Mouse (Mus musculus) spleen, postnatal 10 days (tissue): ENCODE data around the gene Hoxd11.

Experiments
- DNase-seq, 2 experiments: peaks; one replicate each; pipeline ENCODE4 v3.0.0; 2021 to 2022; ENCODE audit warnings: low spot score in 2 of 2

Hoxd11 gene

GRCm38 (mm10) chr2:74678891-74679595 lies at the start of gene Hoxd11:
Gene Hoxd11, plus strand, starts transcription at chr2:74679557.
- DNase-seq: no peak

GRCm38 (mm10) chr2:74635412-74635811 lies 43.9 kb upstream of the Hoxd11 start:
- DNase-seq: no peak

DNA sequence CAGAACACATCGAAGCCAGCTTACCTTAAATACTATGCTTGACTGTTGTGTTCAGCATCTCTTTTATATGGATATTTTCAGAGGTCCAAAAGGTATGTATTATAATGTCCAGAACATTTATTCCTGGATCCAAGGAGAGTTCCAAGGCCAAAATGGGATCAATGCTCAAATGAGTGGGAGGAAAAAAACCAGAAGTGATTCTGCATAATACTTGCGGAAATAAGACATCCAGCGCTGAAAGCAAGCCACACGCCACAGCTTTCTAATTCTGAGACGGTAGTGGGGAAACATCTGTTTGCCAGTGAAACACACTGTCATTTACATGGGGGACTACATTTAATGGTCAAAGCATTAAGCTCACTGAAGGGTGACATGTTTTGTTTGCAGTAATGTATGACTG lies 36.9 kb upstream of the Hoxd11 start:
- no peak for DNase-seq

- no peak for DNase-seq
These were observed 33.7 kb upstream of the Hoxd11 start for GRCm38 (mm10) chr2:74645631-74646030.

- no peak for DNase-seq
These were observed 32.1 kb upstream of the Hoxd11 start for GRCm38 (mm10) chr2:74647082-74647864.

GRCm38 (mm10) chr2:74652996-74653340 lies 26.4 kb upstream of the Hoxd11 start:
- no peak for DNase-seq

DNA sequence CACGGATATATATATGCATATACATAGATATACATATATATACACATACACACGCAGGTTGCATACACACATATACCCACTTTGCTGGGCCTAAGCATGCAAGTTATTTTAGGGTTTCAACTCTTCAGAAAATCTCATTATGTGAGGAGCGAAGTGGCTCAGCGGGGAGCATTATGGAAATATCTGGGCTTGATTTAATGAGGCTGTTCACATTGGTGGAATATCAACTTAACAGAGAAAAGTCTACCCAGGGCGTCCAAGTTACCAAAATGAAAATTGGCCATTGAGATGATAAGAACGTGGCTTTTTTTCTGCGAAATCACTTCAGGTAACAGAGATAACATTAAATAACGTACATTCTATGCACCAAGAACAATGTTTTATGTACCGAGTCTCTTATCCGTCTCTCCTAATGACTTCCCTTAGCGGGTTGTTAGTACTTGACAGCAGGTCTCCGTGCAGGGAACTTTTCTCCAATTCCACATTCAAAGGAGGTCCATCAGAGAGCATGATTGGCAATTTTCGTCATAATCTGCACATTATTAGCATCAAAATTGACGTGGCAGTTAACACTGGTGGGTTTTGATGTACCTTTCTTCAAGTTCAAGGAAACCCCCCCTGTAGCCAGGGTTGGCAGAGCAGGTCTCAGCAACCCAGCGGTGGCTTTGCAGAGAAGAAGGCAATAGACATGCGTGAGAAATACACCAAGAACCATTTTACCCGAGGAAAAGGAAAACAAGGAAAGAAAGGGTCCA lies 25.4 kb upstream of the Hoxd11 start:
- DNase-seq: no peak

DNA sequence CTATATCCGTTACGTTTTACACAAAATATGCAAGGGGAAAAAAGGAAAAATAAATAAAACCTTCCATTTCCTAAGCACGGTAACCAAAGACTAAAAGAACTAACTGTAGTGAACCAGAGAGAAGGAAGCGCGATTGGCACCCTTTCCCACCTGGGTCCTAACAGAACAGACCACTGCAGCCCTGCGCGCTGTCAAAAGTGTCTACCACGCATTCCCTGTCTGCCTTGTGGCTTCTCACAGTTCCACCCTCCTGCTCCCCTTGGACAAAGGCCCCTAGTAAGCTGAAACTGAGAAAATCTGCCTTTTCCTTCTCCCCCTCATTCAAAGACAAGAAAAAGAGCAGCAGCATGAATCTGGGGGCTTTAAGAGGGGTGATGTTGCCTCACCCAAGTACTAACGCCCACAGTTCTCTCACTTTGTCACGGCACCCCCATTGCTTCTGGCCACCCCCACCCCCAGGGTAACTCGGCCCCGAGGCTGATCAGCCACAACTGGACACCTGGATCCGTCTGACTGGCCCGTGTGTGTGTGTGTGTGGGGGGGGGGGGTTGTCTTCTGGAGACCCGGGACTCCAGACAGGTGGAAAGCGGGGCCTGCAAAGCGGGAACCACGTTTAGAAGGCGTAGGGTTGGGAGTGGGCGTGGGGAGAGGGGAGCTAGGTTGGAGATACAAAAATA lies 24.5 kb upstream of the Hoxd11 start:
- no peak for DNase-seq

GRCm38 (mm10) chr2:74655420-74655781 lies 24.0 kb upstream of the Hoxd11 start:
- peak in 1 of 2 experiments; percentile 53 for DNase-seq

- peak in 1 of 2 experiments; percentile 37 for DNase-seq
These were observed 23.3 kb upstream of the Hoxd11 start for GRCm38 (mm10) chr2:74655821-74656631.

- no peak for DNase-seq
These were observed 22.7 kb upstream of the Hoxd11 start for GRCm38 (mm10) chr2:74656632-74657021.

DNA sequence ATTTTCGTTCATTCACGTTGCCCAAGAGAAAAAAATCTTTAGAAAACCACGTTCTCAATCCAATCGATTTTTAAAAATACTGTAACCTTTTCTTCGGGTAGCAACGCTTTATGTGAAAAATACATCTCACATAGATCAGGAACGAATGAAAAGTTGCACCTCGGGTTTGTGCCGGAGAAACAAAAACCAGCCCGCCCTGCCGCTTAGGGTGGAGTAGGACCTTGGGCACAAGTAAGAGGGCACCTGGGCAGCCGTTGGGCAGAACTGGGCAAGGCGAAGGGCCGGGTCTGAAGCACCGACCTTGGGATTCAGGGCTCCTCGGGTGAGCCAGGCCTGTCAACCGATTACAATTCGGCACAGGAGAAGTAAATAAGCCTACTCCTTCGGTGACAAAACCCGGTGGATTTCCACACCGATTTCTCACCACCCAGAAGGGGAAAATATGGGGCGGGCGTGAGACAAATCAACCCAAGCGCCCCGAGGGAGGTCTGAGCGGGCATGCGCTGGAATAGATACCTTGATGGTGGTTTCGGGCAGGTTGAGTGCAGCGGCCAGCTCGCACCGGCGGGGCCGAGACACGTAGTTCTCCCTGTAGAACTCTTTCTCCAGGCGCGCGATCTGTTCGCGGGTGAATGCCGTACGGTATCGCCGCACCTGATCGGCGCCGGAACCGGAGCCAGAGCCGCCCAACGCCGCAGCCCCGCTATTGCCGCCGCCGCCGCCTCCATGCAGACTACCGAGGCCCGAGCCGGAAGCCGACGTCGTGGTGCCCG lies 21.9 kb upstream of the Hoxd11 start:
- DNase-seq: peak in 1 of 2 experiments; percentile 23

DNA sequence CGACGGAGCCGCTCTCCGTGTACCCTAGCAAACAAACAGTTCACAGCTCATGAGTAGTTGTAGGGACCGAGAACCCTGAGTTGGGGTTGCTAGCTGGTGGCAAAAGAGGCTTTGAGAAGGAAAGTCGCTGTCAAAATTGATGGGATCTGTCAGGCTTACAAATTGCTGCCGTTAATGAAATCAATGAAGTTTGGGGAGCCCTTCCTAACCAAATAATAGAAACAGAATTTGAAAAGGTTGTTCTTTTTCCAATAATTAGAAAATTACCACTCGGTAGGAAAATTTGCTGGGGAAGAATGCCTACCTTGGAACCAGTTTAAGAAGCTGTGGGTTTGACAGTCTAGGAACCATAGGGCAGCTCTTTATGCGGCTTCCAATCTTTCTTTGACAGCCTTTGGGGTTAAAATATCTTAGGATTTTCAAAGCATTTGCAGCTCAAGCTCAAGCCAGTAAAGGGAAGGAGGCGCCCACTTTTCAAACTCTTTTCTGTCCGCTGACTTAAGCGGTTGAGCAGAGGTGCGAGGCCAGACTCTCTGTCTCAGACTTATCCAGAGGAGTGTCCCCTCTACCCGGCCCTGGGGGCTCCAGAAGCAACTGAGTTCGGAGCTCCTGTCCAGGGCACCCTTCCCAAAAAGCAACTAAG lies 21.2 kb upstream of the Hoxd11 start:
- no peak for DNase-seq

GRCm38 (mm10) chr2:74658667-74659371 lies 20.5 kb upstream of the Hoxd11 start:
- no peak for DNase-seq

DNA sequence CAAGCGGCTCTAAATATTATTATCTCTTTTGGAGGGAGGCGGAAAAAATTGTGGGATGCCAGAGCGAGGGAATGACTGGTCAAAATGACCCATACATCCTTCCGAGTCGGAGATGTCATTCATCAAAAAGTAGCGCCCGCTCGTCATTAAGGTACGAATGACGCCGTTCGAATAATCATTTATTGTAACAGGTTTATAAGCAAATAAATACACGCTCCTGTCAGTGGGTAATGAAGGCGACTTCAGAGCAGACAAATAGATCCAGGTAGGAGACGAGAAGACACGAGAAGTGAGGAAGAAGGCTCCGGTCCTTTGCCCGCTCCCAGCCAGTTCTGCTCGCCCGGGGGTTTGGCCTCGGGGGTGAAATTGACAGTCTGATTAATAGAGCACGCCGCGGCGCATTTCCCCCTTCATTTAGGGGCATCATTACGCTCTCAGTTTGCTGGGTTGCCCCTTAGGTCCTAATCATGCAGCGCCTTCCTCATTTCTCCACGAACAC lies 19.8 kb upstream of the Hoxd11 start, which contains the start of gene Evx2:
TSS of gene Evx2 (minus strand) at position 51 of the 499 bp plus-strand sequence.
- no peak for DNase-seq

DNA sequence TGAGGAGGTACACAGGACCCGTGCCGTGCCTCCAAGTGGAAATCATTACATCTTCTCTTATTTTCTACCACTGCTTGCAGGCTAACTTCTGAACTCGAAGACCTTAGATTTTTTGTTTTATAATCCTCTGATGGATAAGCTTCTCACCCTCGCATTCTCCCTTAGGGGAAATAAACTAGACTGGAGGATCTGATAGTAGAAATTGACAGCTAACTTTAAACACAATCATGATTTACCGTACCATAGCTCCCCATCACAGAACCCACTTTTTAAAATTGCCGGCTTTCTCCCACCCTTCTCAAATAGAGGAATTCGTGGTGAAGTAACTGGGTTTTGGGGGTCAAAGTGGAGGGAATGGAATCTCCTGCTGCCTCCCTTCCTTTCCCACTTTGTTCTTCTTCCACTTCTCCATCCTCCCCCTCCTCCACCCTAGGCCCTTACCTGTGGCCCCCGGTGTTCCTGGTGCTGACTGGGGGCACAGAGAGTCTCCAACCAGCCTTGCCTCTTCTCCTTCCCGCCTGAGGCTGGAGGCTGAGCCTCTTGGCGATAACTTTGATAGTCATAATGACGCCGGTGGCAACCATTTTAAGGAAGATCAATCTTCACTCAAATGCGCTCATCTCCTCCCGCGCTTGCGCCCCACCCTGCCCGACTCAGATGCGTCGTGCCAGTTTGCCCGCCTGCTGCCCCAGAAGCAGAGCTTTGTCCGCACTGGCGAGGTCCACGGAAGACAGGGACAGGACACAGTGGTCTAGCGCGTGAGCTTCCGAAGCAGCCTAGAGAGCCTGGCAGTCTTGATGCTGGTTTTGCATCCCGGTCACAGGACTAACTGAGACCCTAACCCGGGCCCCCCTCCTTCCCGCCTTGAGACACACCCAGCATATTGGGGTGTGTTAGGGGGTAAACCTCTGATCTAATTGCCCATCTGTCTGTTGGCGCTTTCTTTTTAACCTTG lies 18.7 kb upstream of the Hoxd11 start:
- no peak for DNase-seq

DNA sequence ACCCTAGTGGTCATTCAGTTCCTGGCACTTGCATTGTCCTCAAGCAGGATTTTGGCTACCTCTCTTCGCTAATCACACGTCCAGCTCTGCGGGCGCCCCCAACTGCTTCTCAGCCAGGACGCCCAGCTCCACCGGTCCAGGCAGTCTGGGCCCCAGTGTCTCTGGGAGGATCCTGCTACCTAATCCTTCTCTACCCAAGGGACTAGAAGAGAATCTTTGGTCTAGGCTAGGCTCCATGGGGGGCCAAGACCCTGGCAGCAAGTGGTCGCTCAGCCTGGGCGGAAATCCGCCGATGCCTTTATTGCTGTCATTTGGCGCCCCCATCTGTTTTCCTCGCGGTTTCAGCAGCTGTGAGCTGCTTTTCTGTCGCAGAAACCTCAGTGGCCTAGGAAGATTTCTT lies 17.7 kb upstream of the Hoxd11 start:
- peak in 1 of 2 experiments; percentile 24 for DNase-seq
